Mouse (Mus musculus): ENCODE results near the gene Med24. TPM values are rescaled to one million over a fixed set of nuclear protein-coding genes. Genes with fewer than 3 reads are reported as not detected.

Gene Med24
- 92.5 and 107 TPM in 2 replicates for polyA plus RNA-seq (2012)

GRCm38 (mm10) chr11:98729119-98729588, at the start of gene Med24:
TSS of gene Med24 (minus strand) at chr11:98729435.

DNA sequence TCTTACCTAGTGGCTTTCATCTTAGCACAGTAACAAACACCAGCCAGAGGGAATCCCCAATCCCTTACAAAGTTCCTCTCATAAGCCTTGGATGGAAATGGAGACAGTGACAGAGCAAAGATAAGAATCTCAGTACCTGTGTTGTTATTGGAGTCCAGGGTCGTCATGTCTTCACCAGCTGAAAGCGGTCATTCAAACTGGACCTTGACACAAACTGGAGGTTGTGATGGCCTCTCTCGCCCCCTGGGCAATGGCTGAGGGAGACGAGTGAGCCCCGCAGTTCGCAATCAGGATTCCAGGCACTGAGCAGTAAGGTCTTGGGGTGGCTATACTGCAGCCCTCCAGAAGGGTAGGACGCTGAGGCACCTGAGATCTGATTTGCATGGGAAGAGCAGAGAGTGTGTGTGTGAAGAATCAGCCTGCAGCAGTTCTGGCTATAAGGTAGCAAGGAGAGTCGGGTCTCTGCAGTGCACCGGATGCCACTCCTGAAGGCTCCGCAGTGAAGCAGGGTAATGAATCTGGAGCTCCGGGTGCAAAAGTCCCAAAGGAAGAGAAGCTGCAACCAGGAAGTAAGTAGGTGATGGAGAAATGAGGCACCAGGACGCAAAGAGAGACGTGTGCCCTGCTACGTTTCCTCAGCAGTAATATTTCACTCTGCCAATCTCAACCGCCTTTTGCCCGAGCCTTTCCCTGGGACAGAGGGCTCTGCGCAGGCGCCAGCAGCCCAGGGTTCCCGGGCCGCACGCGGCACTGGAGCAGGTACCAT, 45.5 kb upstream of the Med24 start, which contains the start of gene Nr1d1:
Gene Nr1d1 (minus strand): TSS at position 752 of the 766 bp plus-strand sequence.

GRCm38 (mm10) chr11:98740393-98741050, 11.3 kb upstream of the Med24 start, which contains the start of gene Thra:
TSS of gene Thra (plus strand) at chr11:98740638.

DNA sequence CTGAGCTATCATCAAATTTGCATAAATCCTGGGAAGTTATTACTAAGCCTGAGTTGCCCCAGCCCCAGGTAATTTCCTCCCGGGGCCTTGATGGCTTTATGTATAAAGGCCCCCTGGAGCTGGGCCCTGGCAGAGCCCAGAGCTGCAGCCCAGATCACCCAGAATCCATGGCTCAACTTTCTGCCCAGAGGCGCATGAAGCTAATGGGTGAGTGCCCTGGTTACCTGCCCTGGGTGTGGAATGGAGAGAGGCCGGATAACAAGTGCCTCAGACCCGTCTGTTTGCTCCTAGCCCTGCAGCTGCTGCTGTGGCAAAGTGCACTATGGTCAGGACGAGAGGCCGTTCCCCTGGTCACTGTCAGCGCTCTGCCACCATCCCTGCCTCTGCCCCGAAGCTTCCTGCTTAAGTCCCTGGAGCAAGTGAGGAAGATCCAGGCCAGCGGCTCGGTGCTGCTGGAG, 28.0 kb downstream of the Med24 start, which contains the start of gene Csf3:
Gene Csf3 (plus strand): TSS at position 51 of the 458 bp plus-strand sequence.

DNA sequence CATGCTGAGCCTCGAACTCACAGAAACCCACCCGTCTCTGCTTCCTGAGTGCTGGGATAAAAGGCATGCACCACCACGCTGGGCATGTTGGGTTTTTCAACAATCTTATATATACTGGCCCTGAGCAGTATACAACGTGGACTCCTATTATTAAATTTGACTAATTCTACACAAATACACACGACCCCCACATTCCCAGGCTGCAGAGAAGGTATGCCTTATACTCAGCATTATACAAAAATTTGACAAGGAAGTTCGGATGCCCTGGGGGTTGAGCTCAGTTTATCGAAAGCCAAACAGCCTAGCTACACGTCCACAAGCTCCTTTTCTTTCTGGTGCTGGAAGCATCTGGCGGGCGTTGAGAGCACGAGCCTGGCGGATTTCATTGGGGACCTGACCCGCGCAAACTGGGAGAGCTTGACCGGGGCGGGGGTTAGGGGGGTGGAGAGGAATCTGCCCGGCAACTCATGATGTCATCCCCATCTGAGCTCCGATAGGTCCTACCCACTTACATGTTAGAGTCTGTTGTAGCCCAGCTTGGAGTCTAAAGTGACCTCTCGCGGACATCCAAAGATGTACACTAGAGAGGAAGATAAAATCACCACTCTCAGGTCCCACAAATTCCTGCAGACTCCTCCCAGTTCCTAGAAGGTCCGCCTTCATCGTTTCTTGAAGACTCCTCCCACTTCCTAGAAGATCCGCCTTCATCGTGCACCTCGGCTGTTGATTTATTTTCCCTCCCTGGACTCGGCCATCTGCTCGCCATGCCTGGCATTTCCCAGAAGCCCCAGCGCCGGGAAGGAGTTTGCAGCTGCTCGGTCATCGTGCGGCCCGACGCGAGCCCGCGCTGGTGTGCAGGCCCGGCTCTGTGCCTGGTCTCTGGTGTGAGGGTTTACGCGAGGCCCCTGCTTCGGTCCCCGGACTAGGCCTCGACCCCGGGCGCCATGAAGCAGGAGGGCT, 47.2 kb downstream of the Med24 start, which contains the start of gene Psmd3:
Gene Psmd3 (plus strand): TSS at position 769 of the 960 bp plus-strand sequence.

GRCm38 (mm10) chr11:98664091-98664490, 65.1 kb downstream of the Med24 start, which contains the start of gene Gsdma:
TSS of gene Gsdma (plus strand) at chr11:98664351.

Other genes with a start within 250 kb of the Med24 start
- gene Ikzf3, start 183.4 kb downstream of the Med24 start, polyA plus RNA-seq (2012): 0.79 and 0.83 TPM in 2 replicates
- gene Zpbp2, start 178.3 kb downstream of the Med24 start, polyA plus RNA-seq (2012): 0.17 and 0.28 TPM in 2 replicates
- gene Ormdl3, start 142.1 kb downstream of the Med24 start, polyA plus RNA-seq (2012): 22.3 and 28.1 TPM in 2 replicates
- gene Lrrc3c, start 131.1 kb downstream of the Med24 start, polyA plus RNA-seq (2012): 0.12 TPM in 1 of 2 replicates, not detected in the other
- gene Gm12355, start 103.8 kb downstream of the Med24 start, polyA plus RNA-seq (2012): not detected in 2 replicates
- not detected in 2 replicates for gene Gsdma3, start 103.1 kb downstream of the Med24 start, polyA plus RNA-seq (2012)
- gene Gsdma2, start 82.7 kb downstream of the Med24 start, polyA plus RNA-seq (2012): not detected in 2 replicates
- gene Gsdma, start 65.1 kb downstream of the Med24 start, polyA plus RNA-seq (2012): 0.05 TPM in 1 of 2 replicates, not detected in the other
- 145 and 178 TPM in 2 replicates for gene Psmd3, start 46.9 kb downstream of the Med24 start, polyA plus RNA-seq (2012)
- 0.08 and 0.45 TPM in 2 replicates for gene Csf3, start 28.2 kb downstream of the Med24 start, polyA plus RNA-seq (2012)
- gene Thra, start 11.2 kb upstream of the Med24 start, polyA plus RNA-seq (2012): 76.8 and 81.3 TPM in 2 replicates
- 6.6 and 10.2 TPM in 2 replicates for gene Nr1d1, start 45.9 kb upstream of the Med24 start, polyA plus RNA-seq (2012)
- gene Msl1, start 66.1 kb upstream of the Med24 start, polyA plus RNA-seq (2012): 72.9 and 73.6 TPM in 2 replicates
- 35.5 and 41.4 TPM in 2 replicates for gene Casc3, start 75.5 kb upstream of the Med24 start, polyA plus RNA-seq (2012)
- 0.75 and 1.0 TPM in 2 replicates for gene Rapgefl1, start 107.3 kb upstream of the Med24 start, polyA plus RNA-seq (2012)
- 24.6 and 26.7 TPM in 2 replicates for gene Wipf2, start 134.2 kb upstream of the Med24 start, polyA plus RNA-seq (2012)
- 2.5 and 3.2 TPM in 2 replicates for gene Cdc6, start 178.4 kb upstream of the Med24 start, polyA plus RNA-seq (2012)
- gene Rara, start 198.4 kb upstream of the Med24 start, polyA plus RNA-seq (2012): 63.7 and 64.3 TPM in 2 replicates

All from megakaryocyte-erythroid progenitor cell, adult 5 weeks (primary cell).